Mouse (Mus musculus): ENCODE measurements around the gene Efna5. TPM values are rescaled to one million over a fixed set of nuclear protein-coding genes. Genes with fewer than 3 reads are reported as not detected.

Gene Efna5
- polyA plus RNA-seq, 1 experiment from 2014 or later = 59.7 TPM

DNA sequence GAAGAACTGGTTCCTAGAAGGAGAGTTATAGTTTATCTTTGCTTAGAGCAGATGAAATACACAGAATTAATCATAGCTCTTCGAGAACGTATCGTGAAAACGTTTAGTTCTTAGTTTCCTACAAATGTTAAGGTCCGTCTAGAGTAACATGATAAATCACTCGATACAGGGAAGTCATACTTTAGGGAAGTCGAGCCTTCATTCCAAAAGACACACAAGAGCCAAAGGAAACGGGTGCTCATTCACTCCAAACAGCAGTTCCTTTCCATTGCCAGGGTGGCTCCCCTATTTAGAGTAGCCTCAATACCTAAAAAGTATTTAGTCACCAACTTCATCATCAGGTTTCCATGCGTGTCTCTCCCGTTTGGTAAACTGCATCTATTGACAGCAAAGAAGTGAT, 64.2 kb downstream of the Efna5 start:
- H3K4me3 ChIP-seq (ENCODE audit: low read depth, low read length) = no peak overlapping the region
- no peak overlapping the region for H3K4me2 ChIP-seq (ENCODE audit: low read length)
- no peaks in the 10 kb centered on the region for H3K9me3 ChIP-seq (replicated peaks; ENCODE audit: control insufficient read depth, low read length, poor library complexity, severe bottlenecking)
- no peaks in the 10 kb centered on the region for H3K27me3 ChIP-seq (ENCODE audit: control insufficient read depth, insufficient read depth, low read depth, low read length)
- no peak overlapping the region for H3K9ac ChIP-seq (ENCODE audit: low read depth, low read length)
- ATAC-seq = no peak
- no peaks in the 10 kb centered on the region for H3K36me3 ChIP-seq (ENCODE audit: control insufficient read depth, insufficient read depth, low read length)
- peaks cover 24% of the 10 kb centered on the region for H3K4me1 ChIP-seq (ENCODE audit: control insufficient read depth, insufficient read depth, low read length)
- no peak overlapping the region for H3K27ac ChIP-seq (ENCODE audit: low read length)
- WGBS = 80% methylated on average over 10 of the region's 10 CpGs

DNA sequence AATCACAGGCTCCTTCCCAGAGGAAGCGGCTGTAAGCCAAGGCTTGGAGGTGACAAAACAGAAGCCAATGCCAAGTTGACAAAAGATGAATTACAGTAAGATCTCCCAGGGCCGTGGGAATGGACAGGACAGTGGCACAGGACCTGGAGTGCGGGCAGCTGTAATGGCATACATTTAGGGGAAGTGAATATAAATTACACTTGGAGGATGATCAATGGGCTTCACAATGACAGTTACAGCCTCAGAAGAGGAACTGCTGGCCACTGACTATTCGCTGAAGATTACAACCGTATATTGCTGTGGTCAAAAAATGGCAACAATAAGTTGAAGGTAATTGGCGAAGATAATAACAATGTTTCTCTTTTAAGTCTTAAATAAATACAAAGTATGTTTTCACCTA, 67.7 kb downstream of the Efna5 start:
- 88% methylated on average over 6 of the region's 6 CpGs for WGBS
- Histone ChIP-seq H3K4me3 (ENCODE audit: low read depth, low read length) (no peak overlapping the region), H3K27ac (ENCODE audit: low read length) (no peak overlapping the region), H3K9ac (ENCODE audit: low read depth, low read length) (no peak overlapping the region), H3K9me3 (replicated peaks; ENCODE audit: control insufficient read depth, low read length, poor library complexity, severe bottlenecking) (no peaks in the 10 kb centered on the region), H3K4me1 (ENCODE audit: control insufficient read depth, insufficient read depth, low read length) (peaks cover 8% of the 10 kb centered on the region), H3K27me3 (ENCODE audit: control insufficient read depth, insufficient read depth, low read depth, low read length) (no peaks in the 10 kb centered on the region), H3K4me2 (ENCODE audit: low read length) (no peak overlapping the region), H3K36me3 (ENCODE audit: control insufficient read depth, insufficient read depth, low read length) (no peaks in the 10 kb centered on the region)
- ATAC-seq = no peak

DNA sequence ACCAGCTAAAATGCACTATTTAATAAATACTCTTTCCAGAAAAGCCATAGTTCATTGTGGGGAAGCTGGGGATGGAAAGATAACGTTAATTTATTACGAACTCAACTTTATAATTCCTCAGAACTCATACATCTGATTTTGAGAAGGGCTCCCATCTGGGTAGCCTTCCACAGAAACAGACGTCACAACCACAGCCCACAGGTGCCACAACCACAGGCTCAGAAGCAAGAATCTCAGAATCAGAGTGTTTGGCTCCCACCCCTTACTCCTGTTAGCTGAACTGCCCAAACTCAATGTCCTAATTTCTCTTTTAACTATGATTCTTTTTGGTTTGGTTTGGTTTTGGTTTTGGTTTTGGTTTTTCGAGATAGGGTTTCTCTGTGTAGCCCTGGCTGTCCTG, 73.2 kb downstream of the Efna5 start:
- Histone ChIP-seq H3K27ac (ENCODE audit: low read length) (no peak overlapping the region), H3K9me3 (replicated peaks; ENCODE audit: control insufficient read depth, low read length, poor library complexity, severe bottlenecking) (no peaks in the 10 kb centered on the region), H3K4me3 (ENCODE audit: low read depth, low read length) (no peak overlapping the region), H3K9ac (ENCODE audit: low read depth, low read length) (no peak overlapping the region), H3K4me1 (ENCODE audit: control insufficient read depth, insufficient read depth, low read length) (no peaks in the 10 kb centered on the region), H3K36me3 (ENCODE audit: control insufficient read depth, insufficient read depth, low read length) (no peaks in the 10 kb centered on the region), H3K27me3 (ENCODE audit: control insufficient read depth, insufficient read depth, low read depth, low read length) (no peaks in the 10 kb centered on the region), H3K4me2 (ENCODE audit: low read length) (no peak overlapping the region)
- no peak for ATAC-seq
- WGBS = 86% methylated on average over 4 of the region's 4 CpGs

DNA sequence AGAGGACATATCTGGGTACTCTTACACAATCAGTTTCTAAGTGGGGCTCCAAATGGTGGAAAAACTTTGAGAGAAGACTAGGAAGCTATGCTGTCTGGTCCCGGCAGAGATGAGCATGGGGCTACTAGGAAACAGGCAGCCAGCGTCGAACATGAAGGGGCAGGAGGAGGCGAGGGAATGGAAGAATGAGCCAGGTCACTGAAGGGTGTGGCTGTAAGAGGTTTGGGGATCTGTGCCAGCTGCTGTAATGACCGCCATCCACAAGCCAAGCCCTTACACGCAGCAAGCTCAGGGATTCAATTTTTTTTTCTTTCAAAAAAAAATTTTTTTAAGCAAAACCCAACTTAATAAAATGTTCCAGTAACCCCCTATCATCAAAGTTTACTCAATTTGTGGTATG, 74.5 kb downstream of the Efna5 start:
- 80% methylated on average over 6 of the region's 6 CpGs for WGBS

DNA sequence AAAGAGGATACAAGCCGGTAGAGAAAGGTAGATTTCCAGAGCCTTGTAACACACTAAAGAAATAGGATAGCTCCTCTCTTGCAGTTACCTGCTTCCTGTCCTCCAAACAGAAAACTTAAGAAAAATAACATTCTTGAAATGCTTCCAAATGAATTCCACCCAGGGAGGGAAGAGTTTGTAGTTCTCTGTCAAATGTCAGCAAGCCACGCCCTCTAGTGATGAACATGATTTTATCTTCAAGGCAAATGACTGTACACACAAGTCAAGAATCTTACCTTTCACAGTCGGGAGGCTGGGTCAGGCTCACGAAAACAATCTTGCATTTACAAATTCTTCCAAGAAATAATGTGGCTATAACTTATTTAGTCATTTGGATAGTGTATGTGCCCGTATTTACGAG, 78.4 kb downstream of the Efna5 start:
- H3K27me3 ChIP-seq (ENCODE audit: control insufficient read depth, insufficient read depth, low read depth, low read length) = no peaks in the 10 kb centered on the region
- 90% methylated on average over 6 of the region's 6 CpGs for WGBS
- no peaks in the 10 kb centered on the region for H3K4me1 ChIP-seq (ENCODE audit: control insufficient read depth, insufficient read depth, low read length)
- no peak overlapping the region for H3K27ac ChIP-seq (ENCODE audit: low read length)
- no peak overlapping the region for H3K4me2 ChIP-seq (ENCODE audit: low read length)
- ATAC-seq = no peak
- H3K9ac ChIP-seq (ENCODE audit: low read depth, low read length) = no peak overlapping the region
- no peaks in the 10 kb centered on the region for H3K9me3 ChIP-seq (replicated peaks; ENCODE audit: control insufficient read depth, low read length, poor library complexity, severe bottlenecking)
- no peaks in the 10 kb centered on the region for H3K36me3 ChIP-seq (ENCODE audit: control insufficient read depth, insufficient read depth, low read length)
- H3K4me3 ChIP-seq (ENCODE audit: low read depth, low read length) = no peak overlapping the region

More for the DNA sequence above, 74.5 kb downstream of the Efna5 start:
- Histone ChIP-seq H3K9ac (ENCODE audit: low read depth, low read length) (no peak overlapping the region), H3K4me1 (ENCODE audit: control insufficient read depth, insufficient read depth, low read length) (no peaks in the 10 kb centered on the region), H3K27ac (ENCODE audit: low read length) (no peak overlapping the region), H3K4me3 (ENCODE audit: low read depth, low read length) (no peak overlapping the region), H3K36me3 (ENCODE audit: control insufficient read depth, insufficient read depth, low read length) (no peaks in the 10 kb centered on the region), H3K9me3 (replicated peaks; ENCODE audit: control insufficient read depth, low read length, poor library complexity, severe bottlenecking) (no peaks in the 10 kb centered on the region), H3K27me3 (ENCODE audit: control insufficient read depth, insufficient read depth, low read depth, low read length) (no peaks in the 10 kb centered on the region), H3K4me2 (ENCODE audit: low read length) (no peak overlapping the region)
- ATAC-seq = no peak

DNA sequence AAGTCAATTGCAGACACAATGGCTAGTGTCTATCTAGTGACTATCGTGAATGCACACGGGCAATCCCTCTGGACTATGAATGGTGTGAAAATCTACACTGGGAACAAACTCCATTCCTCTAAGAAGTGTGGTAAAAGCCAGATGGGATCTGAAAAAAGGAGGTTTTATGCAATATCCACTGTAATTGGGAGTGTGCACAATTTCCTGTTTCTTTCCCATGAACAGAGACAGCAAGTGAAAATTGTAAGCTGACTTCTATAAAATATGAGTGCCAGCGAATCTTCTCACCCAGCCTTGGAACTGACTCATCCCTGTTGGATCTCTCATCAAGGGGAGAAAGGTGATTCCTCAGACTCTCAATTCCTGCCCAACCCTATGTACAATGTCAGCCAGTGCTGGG, 83.8 kb downstream of the Efna5 start:
- Histone ChIP-seq H3K9ac (ENCODE audit: low read depth, low read length) (no peak overlapping the region), H3K27ac (ENCODE audit: low read length) (no peak overlapping the region), H3K36me3 (ENCODE audit: control insufficient read depth, insufficient read depth, low read length) (no peaks in the 10 kb centered on the region), H3K4me1 (ENCODE audit: control insufficient read depth, insufficient read depth, low read length) (0 out of 2 replicates have a peak, but pooled peaks cover 2% of the 10 kb centered on the region), H3K9me3 (replicated peaks; ENCODE audit: control insufficient read depth, low read length, poor library complexity, severe bottlenecking) (no peaks in the 10 kb centered on the region), H3K4me2 (ENCODE audit: low read length) (no peak overlapping the region), H3K4me3 (ENCODE audit: low read depth, low read length) (no peak overlapping the region), H3K27me3 (ENCODE audit: control insufficient read depth, insufficient read depth, low read depth, low read length) (no peaks in the 10 kb centered on the region)
- ATAC-seq = no peak
- 92% methylated on average over 3 of the region's 3 CpGs for WGBS

DNA sequence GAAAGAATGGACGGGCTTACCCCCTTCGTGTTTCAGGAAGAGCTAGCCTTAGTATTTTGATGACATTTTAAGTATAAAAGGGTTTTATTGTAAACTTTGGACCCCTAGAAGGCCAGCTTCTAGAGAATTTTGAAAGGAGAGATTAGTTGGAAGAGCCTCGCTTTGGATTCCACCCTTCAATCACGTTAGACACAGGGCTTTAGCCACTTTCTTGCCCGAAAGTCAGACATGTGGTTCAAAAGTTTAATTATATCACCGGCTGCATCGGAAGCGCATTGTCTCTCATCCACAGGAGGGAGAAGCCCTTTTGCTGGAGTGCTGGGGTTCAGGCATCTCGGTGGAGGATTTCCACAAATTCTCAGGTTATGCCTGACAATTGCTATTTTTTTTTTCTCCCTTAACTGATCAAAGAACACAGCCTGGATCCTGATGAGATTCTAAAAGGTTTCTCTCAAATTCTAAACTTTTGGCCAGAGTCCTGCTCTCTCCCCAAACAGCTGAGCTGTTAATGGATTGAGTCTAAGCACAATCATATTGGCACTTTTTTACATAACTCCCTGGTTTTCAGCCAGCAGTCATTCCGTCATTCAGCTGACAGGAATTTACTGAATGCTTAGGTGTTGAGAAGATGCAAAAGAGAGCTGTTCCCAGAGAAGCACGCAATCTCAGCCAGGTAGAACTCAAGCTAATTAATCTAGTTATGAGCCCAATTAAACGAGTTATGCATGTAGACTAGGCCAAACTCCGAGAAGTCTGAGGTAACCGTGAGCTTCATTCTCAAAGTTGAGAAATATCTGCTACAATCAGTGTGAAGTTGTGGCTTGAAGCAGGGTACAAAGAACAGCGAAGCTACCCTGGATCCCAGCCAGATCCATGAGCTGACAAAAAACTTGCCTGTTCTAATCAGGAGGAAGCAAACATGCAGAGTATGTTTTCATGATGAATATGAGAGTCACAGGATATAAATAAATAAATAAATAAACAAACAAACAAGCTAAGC, 91.5 kb downstream of the Efna5 start:
- H3K4me2 ChIP-seq (ENCODE audit: low read length) = no peak overlapping the region; the same call in 1 of the 2 replicates
- H3K4me3 ChIP-seq (ENCODE audit: low read depth, low read length) = no peak overlapping the region
- H3K27me3 ChIP-seq (ENCODE audit: control insufficient read depth, insufficient read depth, low read depth, low read length) = no peaks in the 10 kb centered on the region
- no peaks in the 10 kb centered on the region for H3K9me3 ChIP-seq (replicated peaks; ENCODE audit: control insufficient read depth, low read length, poor library complexity, severe bottlenecking)
- no peaks in the 10 kb centered on the region for H3K36me3 ChIP-seq (ENCODE audit: control insufficient read depth, insufficient read depth, low read length)
- H3K4me1 ChIP-seq (ENCODE audit: control insufficient read depth, insufficient read depth, low read length) = peaks cover 21% of the 10 kb centered on the region
- H3K9ac ChIP-seq (ENCODE audit: low read depth, low read length) = no peak overlapping the region
- no peak for ATAC-seq
- H3K27ac ChIP-seq (ENCODE audit: low read length) = no peak overlapping the region
- WGBS = 16% methylated on average over 15 of the region's 15 CpGs

DNA sequence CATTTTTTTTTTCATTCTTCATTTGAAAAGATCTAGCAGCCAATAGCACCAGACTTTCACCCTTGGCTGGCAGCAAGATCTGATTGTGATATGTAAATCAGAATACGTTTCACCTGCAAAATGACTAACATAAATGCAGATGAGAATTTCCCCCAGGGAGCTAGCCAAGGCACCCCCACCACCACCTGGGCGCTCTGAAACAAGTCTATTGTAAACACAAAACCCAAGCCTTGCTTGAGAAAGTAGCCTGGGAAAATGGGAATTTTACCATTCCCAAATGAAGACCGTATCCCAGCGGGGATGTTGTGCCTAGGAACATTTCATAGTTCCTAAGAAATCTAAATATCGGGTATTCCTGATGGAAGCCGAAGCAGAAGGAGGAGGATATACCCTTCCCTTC, 92.3 kb downstream of the Efna5 start:
- Histone ChIP-seq H3K9ac (ENCODE audit: low read depth, low read length) (no peak overlapping the region), H3K36me3 (ENCODE audit: control insufficient read depth, insufficient read depth, low read length) (no peaks in the 10 kb centered on the region), H3K4me3 (ENCODE audit: low read depth, low read length) (no peak overlapping the region), H3K27me3 (ENCODE audit: control insufficient read depth, insufficient read depth, low read depth, low read length) (no peaks in the 10 kb centered on the region), H3K27ac (ENCODE audit: low read length) (no peak overlapping the region), H3K9me3 (replicated peaks; ENCODE audit: control insufficient read depth, low read length, poor library complexity, severe bottlenecking) (no peaks in the 10 kb centered on the region), H3K4me2 (ENCODE audit: low read length) (no peak overlapping the region; the same call in 1 of the 2 replicates), H3K4me1 (ENCODE audit: control insufficient read depth, insufficient read depth, low read length) (peaks cover 24% of the 10 kb centered on the region)
- no peak for ATAC-seq
- WGBS = 15% methylated on average over 6 of the region's 6 CpGs

DNA sequence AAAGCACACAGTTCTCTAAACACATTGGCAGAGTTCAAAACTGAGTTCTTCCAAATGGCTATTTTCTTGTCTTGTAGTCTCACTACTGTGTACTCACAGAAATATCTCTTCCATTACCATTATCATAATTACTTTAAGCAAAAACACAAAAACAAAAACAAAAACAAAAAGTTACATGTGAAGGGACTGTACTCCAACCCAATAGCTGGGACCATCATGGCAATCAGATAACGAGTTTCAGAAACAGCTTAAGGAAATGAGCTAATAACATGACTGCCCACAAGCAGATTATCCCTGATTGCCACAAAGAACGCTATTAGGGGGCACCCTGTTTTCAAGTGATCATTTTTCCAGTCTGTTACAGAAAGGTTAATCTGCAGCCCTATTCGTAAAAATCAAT, 93.3 kb downstream of the Efna5 start:
- WGBS = 15% methylated on average over 3 of the region's 3 CpGs
- no peak overlapping the region for H3K4me3 ChIP-seq (ENCODE audit: low read depth, low read length)
- H3K9ac ChIP-seq (ENCODE audit: low read depth, low read length) = no peak overlapping the region
- H3K9me3 ChIP-seq (replicated peaks; ENCODE audit: control insufficient read depth, low read length, poor library complexity, severe bottlenecking) = no peaks in the 10 kb centered on the region
- ATAC-seq = no peak
- H3K4me2 ChIP-seq (ENCODE audit: low read length) = no peak overlapping the region
- peaks cover 24% of the 10 kb centered on the region for H3K4me1 ChIP-seq (ENCODE audit: control insufficient read depth, insufficient read depth, low read length)
- H3K27me3 ChIP-seq (ENCODE audit: control insufficient read depth, insufficient read depth, low read depth, low read length) = no peaks in the 10 kb centered on the region
- no peak overlapping the region for H3K27ac ChIP-seq (ENCODE audit: low read length)
- no peaks in the 10 kb centered on the region for H3K36me3 ChIP-seq (ENCODE audit: control insufficient read depth, insufficient read depth, low read length)
